Mouse (Mus musculus) brain, embryonic 14.5 days (tissue): ENCODE data around the gene Celsr1.

ENCODE experiments used
- CTCF ChIP-seq: fragments of 200-500 bp; IDR thresholded peaks from 2 replicates; pipeline ENCODE4 v1.5.1; 2012; ENCODE audit warnings: inconsistent platforms, mild to moderate bottlenecking, moderate library complexity, borderline replicate concordance; ENCODE audit not compliant: insufficient read depth, insufficient read length; ENCODE audit errors: extremely low read depth
- POLR2A ChIP-seq: fragments of 200-500 bp; IDR thresholded peaks from 2 replicates; pipeline ENCODE4 v1.6.1; 2012; ENCODE audit warnings: mild to moderate bottlenecking, inconsistent platforms, borderline replicate concordance; ENCODE audit not compliant: poor library complexity, insufficient read depth, insufficient read length, severe bottlenecking; ENCODE audit errors: extremely low read depth

- TF ChIP-seq CTCF (no peak), POLR2A (no peak)
These were observed 144.3 kb downstream of the Celsr1 start for GRCm38 (mm10) chr15:85889235-85889634.
